Mouse (Mus musculus) heart, embryonic 15.5 days (tissue): ENCODE measurements around the gene Iqgap2. TPM values are rescaled to one million over a fixed set of nuclear protein-coding genes. Genes with fewer than 3 reads are reported as not detected.
A peak's percentile ranks its signal among the peaks of the same experiment; 100 is the strongest.

Source experiments
- ATAC-seq: fragments of 200-750 bp; cut with Nextera tagmentation; replicated peaks from 2 replicates; pipeline ENCODE4 v1.8.0; 2017; ENCODE audit warnings: low read depth, moderate TSS enrichment; ENCODE audit not compliant: insufficient number of reproducible peaks, insufficient read depth, low FRiP score
- H3K27ac ChIP-seq: fragments of 300-500 bp; sonication (generic); 2 replicates; pipeline ENCODE4 v1.5.1; 2015; ENCODE audit warnings: mild to moderate bottlenecking, inconsistent platforms
- H3K27me3 ChIP-seq: fragments of 300-500 bp; sonication (generic); 2 replicates; pipeline ENCODE4 v1.6.1; 2015; ENCODE audit warnings: inconsistent platforms
- H3K36me3 ChIP-seq: fragments of 300-500 bp; sonication (generic); 2 replicates; pipeline ENCODE4 v1.6.1; 2015; ENCODE audit warnings: mild to moderate bottlenecking, inconsistent platforms
- H3K4me1 ChIP-seq: fragments of 300-500 bp; sonication (generic); replicated peaks from 2 replicates; pipeline ENCODE4 v1.6.1; 2015; ENCODE audit warnings: inconsistent platforms
- H3K4me2 ChIP-seq: fragments of 300-500 bp; sonication (generic); 2 replicates; pipeline ENCODE4 v1.6.1; 2015; ENCODE audit warnings: inconsistent platforms, mild to moderate bottlenecking, moderate library complexity
- H3K4me3 ChIP-seq: fragments of 300-500 bp; sonication (generic); 2 replicates; pipeline ENCODE4 v1.5.1; 2015; ENCODE audit warnings: mild to moderate bottlenecking, inconsistent platforms
- H3K9ac ChIP-seq: fragments of 300-500 bp; sonication (generic); 2 replicates; pipeline ENCODE4 v1.6.1; 2015; ENCODE audit warnings: mild to moderate bottlenecking, inconsistent platforms
- H3K9me3 ChIP-seq: fragments of 300-500 bp; sonication (generic); replicated peaks from 2 replicates; pipeline ENCODE4 v1.6.1; 2016; ENCODE audit warnings: inconsistent platforms
- WGBS: fragments of 180-500 bp; shearing (Covaris S2); methylation state at CpG from one replicate; pipeline ENCODE4 v1.1.7; 2015; ENCODE audit warnings: mixed read lengths; 5-methylcytosine and 5-hydroxymethylcytosine counted together
- polyA plus RNA-seq: library from polyadenylated mRNA; unstranded; fragments of >200 nt; fragmentation: Nextera tagmentation; extraction: Ambion mirVana; gene quantifications from 2 replicates; pipeline ENCODE4 v1.2.1, GENCODE M21; 2015

Iqgap2 gene
- polyA plus RNA-seq: 2.4 and 4.4 TPM in 2 replicates

- 0 out of 2 replicates have a peak, but pooled peaks cover 4% of the 10 kb centered on the region for H3K27me3 ChIP-seq
- peak within 1 kb of the TSS; percentile 52; the same call in 1 of the 2 replicates for H3K27ac ChIP-seq
- ATAC-seq: peak; percentile 43
- WGBS: under 1% methylated on average over 43 of the region's 48 CpGs
- peak within 1 kb of the TSS; percentile 77 for H3K4me3 ChIP-seq
- peak within 1 kb of the TSS; percentile 74 for H3K9ac ChIP-seq
- peaks cover 20% of the 10 kb centered on the region for H3K4me1 ChIP-seq
- peak within 1 kb of the TSS; percentile 100 for H3K4me2 ChIP-seq
- H3K9me3 ChIP-seq: no peaks in the 10 kb centered on the region
- no peaks in the 10 kb centered on the region for H3K36me3 ChIP-seq
Measured at GRCm38 (mm10) chr13:95891491-95891925, at the start of gene Iqgap2. Gene Iqgap2 (minus strand): TSS chr13:95891922.

- H3K4me3 ChIP-seq: no peak overlapping the region
- no peak for ATAC-seq
- no peaks in the 10 kb centered on the region for H3K27me3 ChIP-seq
- no peaks in the 10 kb centered on the region for H3K36me3 ChIP-seq
- H3K27ac ChIP-seq: no peak overlapping the region
- no peaks in the 10 kb centered on the region for H3K9me3 ChIP-seq
- no peak overlapping the region for H3K4me2 ChIP-seq
- no peak overlapping the region for H3K9ac ChIP-seq
- 65% methylated on average over 5 of the region's 5 CpGs for WGBS
- no peaks in the 10 kb centered on the region for H3K4me1 ChIP-seq
Measured at GRCm38 (mm10) chr13:95940811-95941210, 49.1 kb upstream of the Iqgap2 start.

DNA sequence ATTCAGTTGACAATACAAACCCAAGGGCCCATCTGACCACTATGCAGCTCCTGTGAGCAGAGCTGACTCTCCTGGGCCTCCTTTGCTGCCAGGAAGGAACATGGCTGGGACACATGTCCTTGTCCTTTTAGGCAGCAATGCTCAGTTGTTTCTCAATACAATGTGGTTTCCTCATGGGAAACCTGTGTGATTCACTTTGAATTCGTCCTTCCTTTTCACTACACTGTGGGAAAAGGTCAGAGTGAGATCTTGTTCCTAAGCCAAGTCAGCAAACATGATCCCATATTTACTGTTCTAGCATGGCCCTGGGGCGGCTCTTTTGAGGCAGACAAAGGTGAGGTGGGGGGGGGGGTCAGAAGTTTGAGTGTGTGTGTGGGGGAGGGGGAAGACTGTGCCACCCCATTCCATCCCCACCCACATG is 32.5 kb upstream of the Iqgap2 start:
- Histone ChIP-seq H3K36me3 (no peaks in the 10 kb centered on the region), H3K9ac (no peak overlapping the region), H3K4me3 (no peak overlapping the region), H3K9me3 (no peaks in the 10 kb centered on the region), H3K4me2 (no peak overlapping the region), H3K27ac (no peak overlapping the region), H3K27me3 (no peaks in the 10 kb centered on the region), H3K4me1 (no peaks in the 10 kb centered on the region)
- 67% methylated on average over 2 of the region's 2 CpGs for WGBS
- ATAC-seq: no peak

DNA sequence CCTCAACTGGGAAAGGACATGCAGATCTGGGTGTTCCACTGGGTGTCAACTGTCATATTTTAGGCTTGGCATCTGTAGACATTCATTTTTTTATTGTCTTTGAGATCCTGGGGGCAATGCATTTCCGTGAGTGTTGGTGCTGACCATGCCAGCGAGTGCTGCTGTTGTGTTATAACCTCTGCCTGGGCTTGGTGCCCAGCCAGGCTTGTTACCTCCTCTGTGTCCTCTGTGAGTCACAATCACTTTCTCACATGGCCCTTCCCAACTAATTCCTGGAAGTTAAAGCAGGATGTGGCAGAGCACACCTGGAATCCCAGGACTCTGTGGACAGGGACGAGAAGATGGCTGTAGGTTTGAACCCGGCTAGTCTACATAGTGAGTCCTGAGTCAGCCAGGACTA is 30.9 kb upstream of the Iqgap2 start:
- 81% methylated on average over 4 of the region's 4 CpGs for WGBS
- Histone ChIP-seq H3K27me3 (no peaks in the 10 kb centered on the region), H3K9me3 (no peaks in the 10 kb centered on the region), H3K9ac (no peak overlapping the region), H3K4me2 (no peak overlapping the region), H3K4me3 (no peak overlapping the region), H3K36me3 (no peaks in the 10 kb centered on the region), H3K4me1 (no peaks in the 10 kb centered on the region), H3K27ac (no peak overlapping the region)
- no peak for ATAC-seq

DNA sequence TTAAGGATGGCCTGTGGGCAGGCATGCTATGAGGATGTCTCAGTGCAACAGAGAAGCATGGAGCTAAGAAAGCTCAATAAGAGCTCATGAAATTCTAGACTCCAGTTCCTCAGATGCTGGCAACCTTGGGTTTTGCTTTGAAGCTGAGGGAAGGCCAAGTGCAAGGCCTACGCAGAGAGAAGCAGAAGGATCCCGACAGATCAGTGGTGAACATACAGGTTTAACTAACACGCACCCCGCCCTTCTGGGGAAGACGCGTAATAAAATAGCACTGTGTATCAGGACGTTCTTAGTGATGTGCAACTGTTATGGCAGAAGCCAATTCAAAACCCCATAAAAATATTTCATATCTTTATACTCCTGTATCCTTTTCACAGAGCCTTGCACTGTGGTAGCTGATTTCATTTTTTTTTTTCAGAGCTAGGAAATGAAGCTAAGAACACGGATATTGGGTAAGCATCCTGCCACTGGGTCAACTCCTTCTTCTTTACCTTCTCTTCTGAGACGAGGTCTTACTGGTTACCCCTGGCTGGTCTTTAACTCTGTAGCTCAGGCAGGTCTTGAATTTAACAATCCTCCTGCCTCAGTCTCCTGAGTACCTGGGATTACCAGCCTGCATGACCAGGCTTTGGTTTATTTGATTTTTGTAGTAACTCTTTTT is 27.0 kb upstream of the Iqgap2 start:
- H3K36me3 ChIP-seq: no peaks in the 10 kb centered on the region
- no peaks in the 10 kb centered on the region for H3K27me3 ChIP-seq
- ATAC-seq: no peak
- no peaks in the 10 kb centered on the region for H3K9me3 ChIP-seq
- no peak overlapping the region for H3K27ac ChIP-seq
- H3K9ac ChIP-seq: no peak overlapping the region
- H3K4me2 ChIP-seq: no peak overlapping the region
- no peaks in the 10 kb centered on the region for H3K4me1 ChIP-seq
- no peak overlapping the region for H3K4me3 ChIP-seq
- 89% methylated on average over 9 of the region's 9 CpGs for WGBS

DNA sequence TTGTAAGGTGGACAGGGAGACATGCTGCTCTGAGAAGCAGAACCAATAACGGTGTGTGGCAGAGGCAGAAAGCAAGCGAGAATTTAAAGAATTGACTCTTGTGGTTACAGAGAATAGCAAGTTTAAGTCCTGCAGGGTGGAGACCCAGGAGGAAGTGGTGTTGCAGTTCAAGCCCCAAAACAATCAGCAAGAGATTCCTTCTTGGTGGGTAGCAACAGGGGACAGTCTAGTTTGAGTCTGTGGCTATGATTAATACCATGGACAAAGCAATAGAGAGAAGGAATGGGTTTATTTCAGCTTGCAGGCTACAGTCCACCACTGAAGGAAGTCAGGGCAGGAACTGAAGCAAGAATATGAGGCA is 21.3 kb upstream of the Iqgap2 start:
- H3K4me1 ChIP-seq: no peaks in the 10 kb centered on the region
- no peak overlapping the region for H3K9ac ChIP-seq
- ATAC-seq: no peak
- H3K27ac ChIP-seq: no peak overlapping the region
- no peak overlapping the region for H3K4me2 ChIP-seq
- WGBS: 72% methylated on average over 2 of the region's 2 CpGs
- H3K4me3 ChIP-seq: no peak overlapping the region
- H3K36me3 ChIP-seq: no peaks in the 10 kb centered on the region
- no peaks in the 10 kb centered on the region for H3K9me3 ChIP-seq
- H3K27me3 ChIP-seq: no peaks in the 10 kb centered on the region

DNA sequence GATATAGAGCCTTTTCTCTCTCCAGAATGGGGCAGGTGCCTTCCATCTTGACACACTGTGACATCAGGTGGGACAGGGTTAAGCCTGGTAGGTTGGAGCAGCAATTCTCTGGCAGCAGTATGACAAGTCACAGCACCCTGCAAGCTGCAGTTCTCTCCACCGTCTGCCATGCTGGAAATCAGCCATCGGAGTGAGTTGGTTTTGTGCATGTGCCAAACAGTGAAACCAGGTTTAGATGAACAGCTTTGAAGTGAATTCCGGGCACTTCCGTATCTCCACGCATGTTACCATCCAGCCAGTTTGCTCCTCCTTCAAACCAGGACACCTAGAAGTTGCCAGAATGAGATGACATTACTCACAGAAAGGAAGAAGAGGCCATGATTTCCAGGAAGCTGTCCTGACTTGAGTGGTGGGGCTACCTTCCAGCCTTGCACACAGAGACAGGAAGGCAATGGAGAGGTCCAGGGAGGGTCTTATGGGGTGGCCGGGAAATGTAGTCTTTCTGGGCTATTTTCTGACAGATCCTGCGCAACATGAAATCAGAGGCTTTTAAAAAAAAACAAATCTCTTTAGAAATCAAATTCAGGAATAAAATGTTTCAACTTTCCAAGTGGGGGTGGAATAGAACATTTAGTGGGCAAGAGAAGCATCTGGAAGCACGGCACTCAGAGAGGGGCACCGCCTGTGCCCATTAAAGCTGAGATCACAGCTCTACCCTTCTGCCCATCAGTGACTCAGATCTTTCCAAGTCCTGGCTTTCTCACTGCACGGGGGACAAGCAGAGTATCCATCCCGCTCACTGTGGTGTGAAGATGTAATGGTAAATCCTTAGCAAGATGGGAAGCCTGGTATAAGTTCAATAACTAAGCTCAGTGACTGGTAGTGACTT is 20.7 kb upstream of the Iqgap2 start:
- H3K4me1 ChIP-seq: no peaks in the 10 kb centered on the region
- no peaks in the 10 kb centered on the region for H3K27me3 ChIP-seq
- WGBS: 75% methylated on average over 11 of the region's 11 CpGs
- H3K4me2 ChIP-seq: no peak overlapping the region
- H3K9me3 ChIP-seq: no peaks in the 10 kb centered on the region
- ATAC-seq: no peak
- H3K4me3 ChIP-seq: no peak overlapping the region
- no peaks in the 10 kb centered on the region for H3K36me3 ChIP-seq
- H3K27ac ChIP-seq: no peak overlapping the region
- H3K9ac ChIP-seq: no peak overlapping the region

DNA sequence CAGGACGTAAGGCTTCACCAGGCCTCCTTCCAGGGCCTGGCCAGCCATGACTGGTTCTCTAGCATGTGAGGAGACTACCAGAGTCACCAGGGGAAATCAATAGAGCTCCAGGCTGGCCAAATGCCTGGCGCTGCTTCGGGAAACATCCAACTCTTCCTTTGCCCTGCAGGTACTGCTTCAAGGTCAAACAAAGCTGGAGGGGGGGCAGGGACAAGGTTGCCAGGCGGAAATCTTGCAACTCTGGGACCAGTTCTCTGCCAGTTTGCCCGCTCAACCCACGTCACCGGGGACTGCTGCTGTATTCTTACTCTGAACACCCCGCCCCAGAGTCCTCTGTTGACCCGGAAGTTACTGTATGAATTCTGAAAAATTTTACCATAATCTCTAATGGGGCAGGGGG is 18.5 kb upstream of the Iqgap2 start:
- no peaks in the 10 kb centered on the region for H3K4me1 ChIP-seq
- no peak overlapping the region for H3K27ac ChIP-seq
- no peaks in the 10 kb centered on the region for H3K27me3 ChIP-seq
- 73% methylated on average over 9 of the region's 9 CpGs for WGBS
- no peak overlapping the region for H3K9ac ChIP-seq
- ATAC-seq: no peak
- no peak overlapping the region for H3K4me3 ChIP-seq
- H3K36me3 ChIP-seq: no peaks in the 10 kb centered on the region
- H3K9me3 ChIP-seq: no peaks in the 10 kb centered on the region
- H3K4me2 ChIP-seq: no peak overlapping the region

GRCm38 (mm10) chr13:95909244-95909643 is 17.5 kb upstream of the Iqgap2 start:
- no peaks in the 10 kb centered on the region for H3K9me3 ChIP-seq
- H3K36me3 ChIP-seq: no peaks in the 10 kb centered on the region
- H3K4me3 ChIP-seq: no peak overlapping the region
- 55% methylated on average over 2 of the region's 2 CpGs for WGBS
- no peak for ATAC-seq
- H3K9ac ChIP-seq: no peak overlapping the region
- no peak overlapping the region for H3K27ac ChIP-seq
- no peaks in the 10 kb centered on the region for H3K27me3 ChIP-seq
- no peak overlapping the region for H3K4me2 ChIP-seq
- no peaks in the 10 kb centered on the region for H3K4me1 ChIP-seq

- Histone ChIP-seq H3K9me3 (no peaks in the 10 kb centered on the region), H3K9ac (no peak overlapping the region), H3K27me3 (no peaks in the 10 kb centered on the region), H3K4me3 (no peak overlapping the region), H3K36me3 (no peaks in the 10 kb centered on the region), H3K27ac (no peak overlapping the region), H3K4me2 (no peak overlapping the region), H3K4me1 (no peaks in the 10 kb centered on the region)
- WGBS: 88% methylated on average over 3 of the region's 3 CpGs
- ATAC-seq: no peak
Measured at GRCm38 (mm10) chr13:95902696-95903095, 11.0 kb upstream of the Iqgap2 start.

GRCm38 (mm10) chr13:95899885-95900650 is 8.3 kb upstream of the Iqgap2 start:
- Histone ChIP-seq H3K4me2 (no peak overlapping the region), H3K9me3 (no peaks in the 10 kb centered on the region), H3K27me3 (no peaks in the 10 kb centered on the region), H3K9ac (no peak overlapping the region), H3K4me3 (no peak overlapping the region), H3K27ac (no peak overlapping the region), H3K36me3 (no peaks in the 10 kb centered on the region), H3K4me1 (no peaks in the 10 kb centered on the region)
- ATAC-seq: no peak
- WGBS: 67% methylated on average over 1 of the region's 1 CpGs
